Mouse (Mus musculus) heart, embryonic 10.5 days (tissue): Measurements from ENCODE around the gene Smarca2. TPM values are rescaled to one million over a fixed set of nuclear protein-coding genes. Genes with fewer than 3 reads are reported as not detected.

Source experiments
- DNase-seq: peaks from one replicate; pipeline ENCODE4 v3.0.0-alpha.2; 2017; ENCODE audit warnings: low spot score
- H3K27ac ChIP-seq: fragments of 300-500 bp; sonication (generic); 2 replicates; pipeline ENCODE4 v1.5.1; 2016; ENCODE audit warnings: mild to moderate bottlenecking
- H3K27me3 ChIP-seq: fragments of 300-500 bp; sonication (generic); 2 replicates; pipeline ENCODE4 v1.6.1; 2016; ENCODE audit warnings: mild to moderate bottlenecking; ENCODE audit not compliant: poor library complexity, insufficient read depth, severe bottlenecking
- H3K36me3 ChIP-seq: fragments of 300-500 bp; sonication (generic); 2 replicates; pipeline ENCODE4 v1.6.1; 2016; ENCODE audit warnings: mild to moderate bottlenecking, moderate library complexity
- H3K4me1 ChIP-seq: fragments of 300-500 bp; sonication (generic); 2 replicates; pipeline ENCODE4 v1.6.1; 2016; ENCODE audit warnings: mild to moderate bottlenecking
- H3K4me3 ChIP-seq: fragments of 300-500 bp; sonication (generic); 2 replicates; pipeline ENCODE4 v1.5.1; 2016; ENCODE audit warnings: mild to moderate bottlenecking, moderate library complexity
- H3K9me3 ChIP-seq: fragments of 300-500 bp; sonication (generic); 2 replicates; pipeline ENCODE4 v1.6.1; 2016; ENCODE audit warnings: mild to moderate bottlenecking, moderate library complexity
- WGBS: fragments of 180-500 bp; shearing (Covaris S2); methylation state at CpG from one replicate; pipeline ENCODE4 v1.1.7; 2016; 5-methylcytosine and 5-hydroxymethylcytosine counted together
- polyA plus RNA-seq: library from polyadenylated mRNA; unstranded; fragments of >200 nt; fragmentation: Nextera tagmentation; extraction: Ambion mirVana; gene quantifications from 2 replicates; pipeline ENCODE4 v1.2.1, GENCODE M21; 2016

Smarca2 gene
- polyA plus RNA-seq, 1 experiment from 2014 or later: 26.2 TPM

GRCm38 (mm10) chr19:26746290-26746689 is 141.4 kb downstream of the Smarca2 start:
- no peaks in the 10 kb centered on the region for H3K9me3 ChIP-seq
- no peaks in the 10 kb centered on the region for H3K27me3 ChIP-seq
- H3K4me3 ChIP-seq: no peak overlapping the region
- H3K4me1 ChIP-seq: peaks cover 15% of the 10 kb centered on the region; the same call in 1 of the 2 replicates
- H3K36me3 ChIP-seq: no peaks in the 10 kb centered on the region
- DNase-seq: no peak
- 92% methylated on average over 10 of the region's 10 CpGs for WGBS
- H3K27ac ChIP-seq: peak overlapping the region; percentile 92; the same call in 1 of the 2 replicates

GRCm38 (mm10) chr19:26746709-26747467 is 142.0 kb downstream of the Smarca2 start:
- Histone ChIP-seq H3K4me1 (peaks cover 15% of the 10 kb centered on the region; the same call in 1 of the 2 replicates), H3K9me3 (no peaks in the 10 kb centered on the region), H3K4me3 (peak overlapping the region; percentile 70), H3K27ac (peak overlapping the region; percentile 92), H3K27me3 (no peaks in the 10 kb centered on the region), H3K36me3 (no peaks in the 10 kb centered on the region)
- WGBS: 60% methylated on average over 6 of the region's 6 CpGs
- DNase-seq: no peak

GRCm38 (mm10) chr19:26747571-26748539 is 143.0 kb downstream of the Smarca2 start:
- under 1% methylated on average over 36 of the region's 36 CpGs for WGBS
- H3K27ac ChIP-seq: peak overlapping the region; percentile 92
- H3K9me3 ChIP-seq: no peaks in the 10 kb centered on the region
- H3K4me1 ChIP-seq: peaks cover 15% of the 10 kb centered on the region; the same call in 1 of the 2 replicates
- peak overlapping the region; percentile 70 for H3K4me3 ChIP-seq
- DNase-seq: peak; percentile 88
- H3K36me3 ChIP-seq: no peaks in the 10 kb centered on the region
- no peaks in the 10 kb centered on the region for H3K27me3 ChIP-seq

GRCm38 (mm10) chr19:26748676-26749075 is 143.8 kb downstream of the Smarca2 start:
- Histone ChIP-seq H3K4me3 (peak overlapping the region; percentile 70), H3K27ac (peak overlapping the region; percentile 92), H3K4me1 (peaks cover 15% of the 10 kb centered on the region; the same call in 1 of the 2 replicates), H3K36me3 (no peaks in the 10 kb centered on the region), H3K9me3 (no peaks in the 10 kb centered on the region), H3K27me3 (no peaks in the 10 kb centered on the region)
- WGBS: under 1% methylated on average over 6 of the region's 6 CpGs
- no peak for DNase-seq

- no peak for DNase-seq
Observed at GRCm38 (mm10) chr19:26749427-26750137, 144.7 kb downstream of the Smarca2 start.

GRCm38 (mm10) chr19:26752611-26753163 is 147.8 kb downstream of the Smarca2 start:
- no peak overlapping the region for H3K27ac ChIP-seq

More at GRCm38 (mm10) chr19:26749427-26750137, 144.7 kb downstream of the Smarca2 start:
- peak overlapping the region; percentile 70 for H3K4me3 ChIP-seq
- peaks cover 19% of the 10 kb centered on the region for H3K4me1 ChIP-seq
- H3K27ac ChIP-seq: peak overlapping the region; percentile 92; the same call in 1 of the 2 replicates
- no peaks in the 10 kb centered on the region for H3K36me3 ChIP-seq
- 31% methylated on average over 11 of the region's 11 CpGs for WGBS
- H3K9me3 ChIP-seq: no peaks in the 10 kb centered on the region
- no peaks in the 10 kb centered on the region for H3K27me3 ChIP-seq

GRCm38 (mm10) chr19:26753266-26753872 is 148.5 kb downstream of the Smarca2 start:
- DNase-seq: no peak
- peaks cover 15% of the 10 kb centered on the region for H3K4me1 ChIP-seq
- no peak overlapping the region for H3K4me3 ChIP-seq
- no peaks in the 10 kb centered on the region for H3K36me3 ChIP-seq
- 67% methylated on average over 7 of the region's 7 CpGs for WGBS
- H3K27me3 ChIP-seq: no peaks in the 10 kb centered on the region
- H3K9me3 ChIP-seq: no peaks in the 10 kb centered on the region
- H3K27ac ChIP-seq: 0 out of 2 replicates have a peak overlapping the region, but pooled peaks have one; percentile 6

More at GRCm38 (mm10) chr19:26752611-26753163, 147.8 kb downstream of the Smarca2 start:
- Histone ChIP-seq H3K4me3 (no peak overlapping the region), H3K27me3 (no peaks in the 10 kb centered on the region), H3K36me3 (no peaks in the 10 kb centered on the region), H3K4me1 (peaks cover 11% of the 10 kb centered on the region), H3K9me3 (no peaks in the 10 kb centered on the region)
- WGBS: 78% methylated on average over 15 of the region's 15 CpGs
- no peak for DNase-seq

GRCm38 (mm10) chr19:26754016-26754794 is 149.4 kb downstream of the Smarca2 start:
- Histone ChIP-seq H3K4me3 (no peak overlapping the region), H3K4me1 (peaks cover 19% of the 10 kb centered on the region), H3K27ac (0 out of 2 replicates have a peak overlapping the region, but pooled peaks have one; percentile 33), H3K36me3 (no peaks in the 10 kb centered on the region), H3K9me3 (no peaks in the 10 kb centered on the region), H3K27me3 (no peaks in the 10 kb centered on the region)
- no peak for DNase-seq
- WGBS: 74% methylated on average over 10 of the region's 10 CpGs

- Histone ChIP-seq H3K9me3 (no peaks in the 10 kb centered on the region), H3K36me3 (0 out of 2 replicates have a peak, but pooled peaks cover 3% of the 10 kb centered on the region), H3K4me1 (peaks cover 12% of the 10 kb centered on the region), H3K4me3 (no peak overlapping the region), H3K27ac (no peak overlapping the region), H3K27me3 (no peaks in the 10 kb centered on the region)
- 70% methylated on average over 6 of the region's 6 CpGs for WGBS
- no peak for DNase-seq
Observed at GRCm38 (mm10) chr19:26755991-26756390, 151.1 kb downstream of the Smarca2 start.

- H3K27me3 ChIP-seq: no peaks in the 10 kb centered on the region
- no peak for DNase-seq
- H3K4me1 ChIP-seq: peaks cover 12% of the 10 kb centered on the region
- H3K9me3 ChIP-seq: no peaks in the 10 kb centered on the region
- H3K27ac ChIP-seq: no peak overlapping the region
- no peak overlapping the region for H3K4me3 ChIP-seq
- 36% methylated on average over 8 of the region's 8 CpGs for WGBS
- 0 out of 2 replicates have a peak, but pooled peaks cover 7% of the 10 kb centered on the region for H3K36me3 ChIP-seq
Observed at GRCm38 (mm10) chr19:26756399-26756798, 151.5 kb downstream of the Smarca2 start.

GRCm38 (mm10) chr19:26758156-26758555 is 153.3 kb downstream of the Smarca2 start:
- H3K4me1 ChIP-seq: peaks cover 17% of the 10 kb centered on the region
- WGBS: 53% methylated on average over 8 of the region's 8 CpGs
- H3K9me3 ChIP-seq: no peaks in the 10 kb centered on the region
- no peak overlapping the region for H3K4me3 ChIP-seq
- no peak overlapping the region for H3K27ac ChIP-seq
- no peaks in the 10 kb centered on the region for H3K27me3 ChIP-seq
- H3K36me3 ChIP-seq: 0 out of 2 replicates have a peak, but pooled peaks cover 7% of the 10 kb centered on the region
- DNase-seq: no peak
